Mouse (Mus musculus) ES-E14 (cell line): Measurements from ENCODE around the gene Slc17a7. TPM values are rescaled to one million over a fixed set of nuclear protein-coding genes. Genes with fewer than 3 reads are reported as not detected.

Experiments used
- DNase-seq: peaks from one replicate; pipeline ENCODE4 v3.0.0-alpha.2; 2013; ENCODE audit warnings: low read depth, low spot score
- H3K27ac ChIP-seq: 2 replicates; pipeline ENCODE4 v1.5.1; 2012; ENCODE audit warnings: low read depth, mild to moderate bottlenecking, low read length, moderate library complexity, mixed read lengths; ENCODE audit not compliant: poor library complexity, insufficient read depth, severe bottlenecking
- H3K36me3 ChIP-seq: 2 replicates; pipeline ENCODE4 v1.6.1; 2012; ENCODE audit warnings: mild to moderate bottlenecking, low read length, moderate library complexity, mixed read lengths; ENCODE audit not compliant: control insufficient read depth, poor library complexity, insufficient read depth, severe bottlenecking
- H3K4me1 ChIP-seq, 2 experiments: fragments of 150-350 bp in 1 of 2; sonication (generic) in 1 of 2; 2 replicates each; pipeline ENCODE4 v1.6.1; 2012; ENCODE audit warnings: low read length in 2 of 2, mild to moderate bottlenecking in 1 of 2, mixed read lengths in 1 of 2; ENCODE audit not compliant: control insufficient read depth in 2 of 2, insufficient read depth in 2 of 2, poor library complexity in 1 of 2
- H3K4me3 ChIP-seq, 2 experiments: fragments of 150-350 bp in 1 of 2; sonication (generic) in 1 of 2; 2 replicates each; pipeline ENCODE4 v1.5.1; 2012; ENCODE audit warnings: low read length in 2 of 2, low read depth in 1 of 2, mild to moderate bottlenecking in 1 of 2, mixed read lengths in 1 of 2; ENCODE audit not compliant: insufficient read depth in 1 of 2, poor library complexity in 1 of 2, severe bottlenecking in 1 of 2
- H3K9ac ChIP-seq: 2 replicates; pipeline ENCODE4 v1.6.1; 2012; ENCODE audit warnings: low read depth, mild to moderate bottlenecking, low read length, mixed read lengths; ENCODE audit not compliant: poor library complexity, insufficient read depth, severe bottlenecking
- H3K9me3 ChIP-seq: fragments of 150-350 bp; sonication (generic); 2 replicates; pipeline ENCODE4 v1.6.1; 2012; ENCODE audit warnings: low read depth, mild to moderate bottlenecking, low read length; ENCODE audit not compliant: control insufficient read depth, insufficient read depth
- CHD2 ChIP-seq: IDR thresholded peaks from 2 replicates; pipeline ENCODE4 v1.6.1; 2014; ENCODE audit warnings: mild to moderate bottlenecking, low read depth, low read length, inconsistent platforms
- HCFC1 ChIP-seq: IDR thresholded peaks from 2 replicates; pipeline ENCODE4 v1.6.1; 2012; ENCODE audit warnings: low read length, inconsistent platforms, borderline replicate concordance; ENCODE audit not compliant: insufficient read depth
- MAFK ChIP-seq: IDR thresholded peaks from 2 replicates; pipeline ENCODE4 v1.6.1; 2014; ENCODE audit warnings: mild to moderate bottlenecking, low read depth, low read length, inconsistent platforms; ENCODE audit not compliant: insufficient read depth
- ZC3H11A ChIP-seq: IDR thresholded peaks from 2 replicates; pipeline ENCODE4 v1.6.1; 2012; ENCODE audit warnings: low read depth, mild to moderate bottlenecking, inconsistent platforms, low read length, borderline replicate concordance
- ZNF384 ChIP-seq: IDR thresholded peaks from 2 replicates; pipeline ENCODE4 v1.6.1; 2012; ENCODE audit warnings: low read depth, low read length, inconsistent platforms
- in situ Hi-C, 2 experiments: fragments of 600-800 bp; cut with MboI; formaldehyde crosslinking; loops; one replicate each; pipeline ENCODE4 v1.15.1; 2025; ENCODE audit warnings: low sequenced_read_pairs in 2 of 2, inconsistent platforms in 1 of 2; ENCODE audit not compliant: unreplicated experiment in 2 of 2
- total RNA-seq: library from RNA; depleted of rRNA; stranded (reverse); fragments of 300-350 nt; gene quantifications from 2 replicates; pipeline ENCODE4 v1.2.3, GENCODE M21; 2012

Gene Slc17a7
- total RNA-seq, 1 experiment, result 3.4 TPM

- Histone ChIP-seq H3K27ac (no peak overlapping the region), H3K36me3 (no peaks in the 10 kb centered on the region), H3K4me1 (peaks cover 0 to 25% of the 10 kb centered on the region in 2 experiments; a peak in 1 of 4 replicates), H3K9me3 (no peaks in the 10 kb centered on the region), H3K4me3 (no peak overlapping the region), H3K9ac (no peak overlapping the region)
- in situ Hi-C loops, result no loop called here
- no peak for DNase-seq
- TF ChIP-seq HCFC1 (no peak), MAFK (no peak), CHD2 (no peak), ZNF384 (no peak), ZC3H11A (no peak)
Measured at GRCm38 (mm10) chr7:45193871-45194785, 30.4 kb downstream of the Slc17a7 start.

GRCm38 (mm10) chr7:45195341-45196175, 31.8 kb downstream of the Slc17a7 start:
- no peak for TF ChIP-seq MAFK
- no peak for TF ChIP-seq CHD2
- TF ChIP-seq HCFC1, result no peak
- TF ChIP-seq ZC3H11A, result no peak
- TF ChIP-seq ZNF384, result no peak
- Histone ChIP-seq H3K4me1 (peaks cover 0 to 18% of the 10 kb centered on the region in 2 experiments; a peak in 1 of 4 replicates), H3K36me3 (no peaks in the 10 kb centered on the region), H3K4me3 (no peak overlapping the region), H3K9ac (no peak overlapping the region), H3K9me3 (no peaks in the 10 kb centered on the region), H3K27ac (no peak overlapping the region)
- no peak for DNase-seq
- in situ Hi-C loops, result no loop called here

DNA sequence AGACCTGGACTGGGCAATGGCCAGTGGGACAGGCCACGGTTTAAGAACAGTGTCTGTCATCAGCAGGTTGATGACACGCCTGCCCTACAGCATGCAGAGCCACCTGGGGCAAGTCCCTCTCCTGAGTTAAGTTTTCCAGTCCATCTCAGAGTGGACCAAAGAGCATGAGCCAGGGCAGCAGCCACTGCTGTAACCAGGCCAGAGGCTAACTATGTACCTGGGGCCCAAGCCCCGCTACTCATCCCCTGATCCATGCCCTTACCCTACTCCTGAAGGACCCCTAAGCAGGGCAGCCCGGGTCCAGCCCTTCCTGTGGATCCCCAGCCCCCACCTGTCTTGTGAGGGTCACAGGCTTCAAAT, 32.4 kb downstream of the Slc17a7 start:
- H3K4me3 ChIP-seq, result no peak overlapping the region
- H3K36me3 ChIP-seq, result no peaks in the 10 kb centered on the region
- H3K9ac ChIP-seq, result no peak overlapping the region
- in situ Hi-C loops, result no loop called here
- peaks cover 0 to 18% of the 10 kb centered on the region in 2 experiments; a peak in 1 of 4 replicates for H3K4me1 ChIP-seq
- H3K9me3 ChIP-seq, result no peaks in the 10 kb centered on the region
- no peak for DNase-seq
- TF ChIP-seq ZNF384 (no peak), HCFC1 (no peak), CHD2 (no peak), MAFK (no peak), ZC3H11A (no peak)
- H3K27ac ChIP-seq, result no peak overlapping the region

GRCm38 (mm10) chr7:45196994-45197393, 33.2 kb downstream of the Slc17a7 start:
- Histone ChIP-seq H3K9ac (no peak overlapping the region), H3K4me3 (no peak overlapping the region), H3K9me3 (no peaks in the 10 kb centered on the region), H3K36me3 (no peaks in the 10 kb centered on the region), H3K27ac (no peak overlapping the region), H3K4me1 (peaks cover 0 to 13% of the 10 kb centered on the region in 2 experiments; a peak in 1 of 4 replicates)
- DNase-seq, result no peak
- TF ChIP-seq ZNF384, result no peak
- TF ChIP-seq HCFC1, result no peak
- no peak for TF ChIP-seq ZC3H11A
- in situ Hi-C loops, result no loop called here
